Mouse (Mus musculus): ENCODE measurements around the gene Tlr4.

The Tlr4 gene

GRCm38 (mm10) chr4:66901498-66901897 is 74.1 kb downstream of the Tlr4 start:
- DNase-seq = no peak

- no peak for DNase-seq
Observed at GRCm38 (mm10) chr4:66908376-66908775, 81.0 kb downstream of the Tlr4 start.

- no peak for DNase-seq
Observed at GRCm38 (mm10) chr4:66919630-66920372, 92.4 kb downstream of the Tlr4 start.

- peak; percentile 10 for DNase-seq
Observed at GRCm38 (mm10) chr4:66923616-66924276, 96.4 kb downstream of the Tlr4 start.

GRCm38 (mm10) chr4:66926066-66926465 is 98.7 kb downstream of the Tlr4 start:
- no peak for DNase-seq

GRCm38 (mm10) chr4:66927537-66928088 is 100.2 kb downstream of the Tlr4 start:
- no peak for DNase-seq

- DNase-seq = no peak
Observed at GRCm38 (mm10) chr4:66938489-66939061, 111.2 kb downstream of the Tlr4 start.

GRCm38 (mm10) chr4:66941894-66942293 is 114.5 kb downstream of the Tlr4 start:
- no peak for DNase-seq

GRCm38 (mm10) chr4:66943699-66944098 is 116.3 kb downstream of the Tlr4 start:
- no peak for DNase-seq

- DNase-seq = no peak
Observed at GRCm38 (mm10) chr4:66947657-66948056, 120.3 kb downstream of the Tlr4 start.

GRCm38 (mm10) chr4:66974918-66975317 is 147.5 kb downstream of the Tlr4 start:
- DNase-seq = no peak
